Mouse (Mus musculus) heart, postnatal 0 days (tissue): ENCODE results near the gene Slc35b3.

Experiments
- CTCF ChIP-seq: IDR thresholded peaks from 2 replicates; pipeline ENCODE4 v1.5.1; 2016; ENCODE audit warnings: antibody characterized with exemption, control low read depth, low read depth
- EP300 ChIP-seq: IDR thresholded peaks from 2 replicates; pipeline ENCODE4 v1.6.1; 2016; ENCODE audit warnings: antibody characterized with exemption, low read depth

GRCm38 (mm10) chr13:39001434-39001833, 40.8 kb upstream of the Slc35b3 start:
- TF ChIP-seq CTCF, result no peak
- peak; percentile 91 for TF ChIP-seq EP300
